Mouse (Mus musculus): ENCODE measurements around the gene Gm13283. TPM values are rescaled to one million over a fixed set of nuclear protein-coding genes. Genes with fewer than 3 reads are reported as not detected.

The Gm13283 gene
- polyA plus RNA-seq (2014; fragmentation: Illumina TruSeq; extraction: RNeasy Lipid Tissue Mini Kit (QIAGEN cat#74804)) = not detected

GRCm38 (mm10) chr4:88759610-88760268, at the start of gene Gm13283:
TSS of gene Gm13283 (plus strand) at chr4:88760119.

GRCm38 (mm10) chr4:88721791-88722721, 37.9 kb upstream of the Gm13283 start, which contains the start of the genes Gm26566 and Klhl9:
TSS of gene Gm26566 (plus strand) at chr4:88721805.
TSS of gene Klhl9 (minus strand) at chr4:88722465.

GRCm38 (mm10) chr4:88754818-88755340, 5.0 kb upstream of the Gm13283 start, which contains the start of gene Gm13271:
TSS of gene Gm13271 (plus strand) at chr4:88754868.

GRCm38 (mm10) chr4:88773534-88773933, 13.6 kb downstream of the Gm13283 start, which contains the start of gene Gm13290:
TSS of gene Gm13290 (plus strand) at chr4:88773834.

GRCm38 (mm10) chr4:88776622-88777021, 16.7 kb downstream of the Gm13283 start, which contains the start of gene Gm13289:
TSS of gene Gm13289 (plus strand) at chr4:88776922.

GRCm38 (mm10) chr4:88779550-88779949, 19.6 kb downstream of the Gm13283 start, which contains the start of gene Gm13272:
TSS of gene Gm13272 (plus strand) at chr4:88779850.

GRCm38 (mm10) chr4:88781831-88782230, 21.9 kb downstream of the Gm13283 start, which contains the start of gene Ifnz:
TSS of gene Ifnz (plus strand) at chr4:88782131.

GRCm38 (mm10) chr4:88785409-88785808, 25.5 kb downstream of the Gm13283 start, which contains the start of gene Gm13276:
TSS of gene Gm13276 (plus strand) at chr4:88785709.

GRCm38 (mm10) chr4:88788402-88788801, 28.5 kb downstream of the Gm13283 start, which contains the start of gene Gm13277:
TSS of gene Gm13277 (plus strand) at chr4:88788632.

GRCm38 (mm10) chr4:88791250-88791649, 31.3 kb downstream of the Gm13283 start, which contains the start of gene Gm13278:
TSS of gene Gm13278 (plus strand) at chr4:88791550.

GRCm38 (mm10) chr4:88793936-88794675, 34.2 kb downstream of the Gm13283 start, which contains the start of gene Gm13275:
TSS of gene Gm13275 (plus strand) at chr4:88794487.

GRCm38 (mm10) chr4:88797097-88797496, 37.2 kb downstream of the Gm13283 start, which contains the start of gene Gm13279:
TSS of gene Gm13279 (plus strand) at chr4:88797397.

GRCm38 (mm10) chr4:88799365-88799764, 39.4 kb downstream of the Gm13283 start, which contains the start of gene Gm13285:
TSS of gene Gm13285 (plus strand) at chr4:88799665.

GRCm38 (mm10) chr4:88802954-88803353, 43.0 kb downstream of the Gm13283 start, which contains the start of gene Gm13287:
TSS of gene Gm13287 (plus strand) at chr4:88803254.

GRCm38 (mm10) chr4:88805231-88805630, 45.3 kb downstream of the Gm13283 start, which contains the start of gene Gm13288:
TSS of gene Gm13288 (plus strand) at chr4:88805531.

Other genes with a start within 250 kb of the Gm13283 start
- not detected for gene Ifnb1, start 237.3 kb upstream of the Gm13283 start, polyA plus RNA-seq (2014; fragmentation: Illumina TruSeq; extraction: RNeasy Lipid Tissue Mini Kit (QIAGEN cat#74804))
- gene Ifna15, start 201.9 kb upstream of the Gm13283 start, polyA plus RNA-seq (2014; fragmentation: Illumina TruSeq; extraction: RNeasy Lipid Tissue Mini Kit (QIAGEN cat#74804)) = not detected
- not detected for gene Ifna14, start 188.3 kb upstream of the Gm13283 start, polyA plus RNA-seq (2014; fragmentation: Illumina TruSeq; extraction: RNeasy Lipid Tissue Mini Kit (QIAGEN cat#74804))
- gene Ifna9, start 167.7 kb upstream of the Gm13283 start, polyA plus RNA-seq (2014; fragmentation: Illumina TruSeq; extraction: RNeasy Lipid Tissue Mini Kit (QIAGEN cat#74804)) = not detected
- gene Ifna12, start 156.7 kb upstream of the Gm13283 start, polyA plus RNA-seq (2014; fragmentation: Illumina TruSeq; extraction: RNeasy Lipid Tissue Mini Kit (QIAGEN cat#74804)) = not detected
- gene C87499, start 125.7 kb upstream of the Gm13283 start, polyA plus RNA-seq (2014; fragmentation: Illumina TruSeq; extraction: RNeasy Lipid Tissue Mini Kit (QIAGEN cat#74804)) = 24.0 TPM
- gene Ifna13, start 115.7 kb upstream of the Gm13283 start, polyA plus RNA-seq (2014; fragmentation: Illumina TruSeq; extraction: RNeasy Lipid Tissue Mini Kit (QIAGEN cat#74804)) = not detected
- not detected for gene Ifna16, start 83.2 kb upstream of the Gm13283 start, polyA plus RNA-seq (2014; fragmentation: Illumina TruSeq; extraction: RNeasy Lipid Tissue Mini Kit (QIAGEN cat#74804))
- not detected for gene Ifna2, start 76.2 kb upstream of the Gm13283 start, polyA plus RNA-seq (2014; fragmentation: Illumina TruSeq; extraction: RNeasy Lipid Tissue Mini Kit (QIAGEN cat#74804))
- gene Ifnab, start 68.8 kb upstream of the Gm13283 start, polyA plus RNA-seq (2014; fragmentation: Illumina TruSeq; extraction: RNeasy Lipid Tissue Mini Kit (QIAGEN cat#74804)) = not detected
- not detected for gene Gm26566, start 38.3 kb upstream of the Gm13283 start, polyA plus RNA-seq (2014; fragmentation: Illumina TruSeq; extraction: RNeasy Lipid Tissue Mini Kit (QIAGEN cat#74804))
- 236 TPM for gene Klhl9, start 37.7 kb upstream of the Gm13283 start, polyA plus RNA-seq (2014; fragmentation: Illumina TruSeq; extraction: RNeasy Lipid Tissue Mini Kit (QIAGEN cat#74804))
- gene Gm13271, start 5.3 kb upstream of the Gm13283 start, polyA plus RNA-seq (2014; fragmentation: Illumina TruSeq; extraction: RNeasy Lipid Tissue Mini Kit (QIAGEN cat#74804)) = not detected
- not detected for gene Gm13290, start 13.7 kb downstream of the Gm13283 start, polyA plus RNA-seq (2014; fragmentation: Illumina TruSeq; extraction: RNeasy Lipid Tissue Mini Kit (QIAGEN cat#74804))
- not detected for gene Gm13289, start 16.8 kb downstream of the Gm13283 start, polyA plus RNA-seq (2014; fragmentation: Illumina TruSeq; extraction: RNeasy Lipid Tissue Mini Kit (QIAGEN cat#74804))
- not detected for gene Gm13272, start 19.7 kb downstream of the Gm13283 start, polyA plus RNA-seq (2014; fragmentation: Illumina TruSeq; extraction: RNeasy Lipid Tissue Mini Kit (QIAGEN cat#74804))
- not detected for gene Ifnz, start 22.0 kb downstream of the Gm13283 start, polyA plus RNA-seq (2014; fragmentation: Illumina TruSeq; extraction: RNeasy Lipid Tissue Mini Kit (QIAGEN cat#74804))
- gene Gm13276, start 25.6 kb downstream of the Gm13283 start, polyA plus RNA-seq (2014; fragmentation: Illumina TruSeq; extraction: RNeasy Lipid Tissue Mini Kit (QIAGEN cat#74804)) = not detected
- gene Gm13277, start 28.5 kb downstream of the Gm13283 start, polyA plus RNA-seq (2014; fragmentation: Illumina TruSeq; extraction: RNeasy Lipid Tissue Mini Kit (QIAGEN cat#74804)) = not detected
- gene Gm13278, start 31.4 kb downstream of the Gm13283 start, polyA plus RNA-seq (2014; fragmentation: Illumina TruSeq; extraction: RNeasy Lipid Tissue Mini Kit (QIAGEN cat#74804)) = not detected
- not detected for gene Gm13275, start 34.4 kb downstream of the Gm13283 start, polyA plus RNA-seq (2014; fragmentation: Illumina TruSeq; extraction: RNeasy Lipid Tissue Mini Kit (QIAGEN cat#74804))
- gene Gm13279, start 37.3 kb downstream of the Gm13283 start, polyA plus RNA-seq (2014; fragmentation: Illumina TruSeq; extraction: RNeasy Lipid Tissue Mini Kit (QIAGEN cat#74804)) = not detected
- not detected for gene Gm13285, start 39.5 kb downstream of the Gm13283 start, polyA plus RNA-seq (2014; fragmentation: Illumina TruSeq; extraction: RNeasy Lipid Tissue Mini Kit (QIAGEN cat#74804))
- gene Gm13287, start 43.1 kb downstream of the Gm13283 start, polyA plus RNA-seq (2014; fragmentation: Illumina TruSeq; extraction: RNeasy Lipid Tissue Mini Kit (QIAGEN cat#74804)) = not detected
- gene Gm13288, start 45.4 kb downstream of the Gm13283 start, polyA plus RNA-seq (2014; fragmentation: Illumina TruSeq; extraction: RNeasy Lipid Tissue Mini Kit (QIAGEN cat#74804)) = not detected
- not detected for gene Ifna7, start 56.1 kb downstream of the Gm13283 start, polyA plus RNA-seq (2014; fragmentation: Illumina TruSeq; extraction: RNeasy Lipid Tissue Mini Kit (QIAGEN cat#74804))
- not detected for gene Ifna11, start 59.8 kb downstream of the Gm13283 start, polyA plus RNA-seq (2014; fragmentation: Illumina TruSeq; extraction: RNeasy Lipid Tissue Mini Kit (QIAGEN cat#74804))
- gene Ifna6, start 67.3 kb downstream of the Gm13283 start, polyA plus RNA-seq (2014; fragmentation: Illumina TruSeq; extraction: RNeasy Lipid Tissue Mini Kit (QIAGEN cat#74804)) = not detected
- not detected for gene Ifna5, start 75.4 kb downstream of the Gm13283 start, polyA plus RNA-seq (2014; fragmentation: Illumina TruSeq; extraction: RNeasy Lipid Tissue Mini Kit (QIAGEN cat#74804))
- not detected for gene Ifna4, start 81.7 kb downstream of the Gm13283 start, polyA plus RNA-seq (2014; fragmentation: Illumina TruSeq; extraction: RNeasy Lipid Tissue Mini Kit (QIAGEN cat#74804))
- gene Ifna1, start 90.0 kb downstream of the Gm13283 start, polyA plus RNA-seq (2014; fragmentation: Illumina TruSeq; extraction: RNeasy Lipid Tissue Mini Kit (QIAGEN cat#74804)) = not detected
- not detected for gene Ifne, start 120.1 kb downstream of the Gm13283 start, polyA plus RNA-seq (2014; fragmentation: Illumina TruSeq; extraction: RNeasy Lipid Tissue Mini Kit (QIAGEN cat#74804))

Measured in ovary, adult 10 weeks (tissue).